Mouse (Mus musculus) frontal cortex, postnatal 36 days (tissue): ENCODE results near the gene Ccdc51.

Experiments used
- DNase-seq, 2 experiments: peaks; one replicate each; pipeline ENCODE4 v3.0.0; 2022; ENCODE audit warnings: low spot score in 2 of 2

Ccdc51 gene

DNA sequence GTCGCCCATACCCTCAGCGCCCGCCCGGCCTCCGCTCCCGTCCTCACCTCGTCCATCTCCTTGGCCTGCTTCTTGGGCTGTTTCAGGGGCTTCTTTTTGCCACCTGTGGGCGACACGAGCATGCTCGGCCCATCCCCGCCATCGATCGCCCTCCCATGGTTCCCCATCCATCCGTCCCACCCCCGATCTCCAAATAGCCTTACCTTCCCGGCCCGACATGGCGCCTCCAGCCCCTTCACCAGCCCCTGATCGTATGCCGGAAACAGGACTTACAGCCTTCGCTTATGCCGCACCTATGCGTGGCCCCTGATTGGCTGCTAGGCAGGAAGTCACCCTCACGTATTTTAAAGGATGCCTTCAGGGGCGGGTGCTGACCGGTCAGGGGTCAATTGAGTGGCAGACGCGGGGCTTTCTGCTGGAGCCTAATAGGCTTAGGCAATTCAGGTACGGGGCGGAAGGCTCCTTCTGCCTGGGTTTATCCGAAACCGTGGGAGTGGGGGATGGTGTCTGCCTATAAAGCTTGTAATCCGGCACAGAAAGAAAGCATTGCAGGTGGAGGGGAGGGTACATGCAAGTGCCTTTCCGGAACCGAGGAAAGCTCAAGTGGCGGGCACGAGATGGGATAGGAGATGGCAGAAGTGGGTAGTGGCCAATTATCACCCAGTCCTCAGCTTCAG lies at the start of gene Ccdc51, which contains the start of gene Tma7:
Ccdc51 (plus strand) TSS at position 370 of the 677 bp plus-strand sequence.
Tma7 (minus strand) TSS at position 464 of the 677 bp plus-strand sequence.
- peak; percentile 89 to 92 for DNase-seq

DNA sequence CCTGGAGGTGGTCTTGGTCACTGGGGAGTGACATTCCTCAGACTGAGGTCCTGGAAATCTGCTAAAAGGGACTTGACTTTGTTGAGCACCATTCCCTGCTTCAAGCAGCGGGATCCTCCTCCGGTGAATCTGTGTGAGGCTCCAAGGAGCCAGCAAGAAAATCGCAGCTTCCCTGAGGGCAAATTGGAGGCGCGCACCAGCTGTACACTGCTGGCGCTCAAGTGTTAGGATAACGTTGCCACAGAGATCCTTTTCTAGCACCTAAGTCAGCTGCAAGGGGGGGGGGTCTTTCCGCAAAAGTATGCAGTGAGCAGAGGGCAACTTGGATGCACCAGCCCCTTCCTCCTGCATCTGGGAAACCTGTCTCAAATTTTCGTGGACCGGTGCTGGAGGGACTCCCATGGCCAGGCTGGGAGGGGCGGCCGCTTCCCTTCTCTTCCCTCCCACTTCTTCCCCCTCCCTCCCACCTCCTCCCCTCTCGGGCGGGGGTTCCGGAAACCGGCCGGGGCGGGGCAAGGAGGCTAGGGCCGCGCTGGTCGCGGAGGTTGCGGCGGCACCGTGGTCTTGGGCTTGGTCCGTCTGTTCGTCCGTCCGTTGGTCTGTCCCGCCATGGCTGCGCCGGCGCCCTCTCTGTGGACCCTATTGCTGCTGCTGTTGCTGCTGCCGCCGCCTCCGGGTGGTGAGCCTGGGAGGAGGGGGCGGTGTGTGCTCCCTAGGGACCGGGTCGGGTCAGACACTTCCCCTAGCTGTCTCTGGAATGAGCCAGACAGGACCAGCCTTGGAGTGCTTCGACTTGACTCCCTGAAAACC lies 44.0 kb upstream of the Ccdc51 start, which contains the start of gene Shisa5:
Shisa5 (plus strand) TSS at position 480 of the 810 bp plus-strand sequence.
- DNase-seq, result no peak

DNA sequence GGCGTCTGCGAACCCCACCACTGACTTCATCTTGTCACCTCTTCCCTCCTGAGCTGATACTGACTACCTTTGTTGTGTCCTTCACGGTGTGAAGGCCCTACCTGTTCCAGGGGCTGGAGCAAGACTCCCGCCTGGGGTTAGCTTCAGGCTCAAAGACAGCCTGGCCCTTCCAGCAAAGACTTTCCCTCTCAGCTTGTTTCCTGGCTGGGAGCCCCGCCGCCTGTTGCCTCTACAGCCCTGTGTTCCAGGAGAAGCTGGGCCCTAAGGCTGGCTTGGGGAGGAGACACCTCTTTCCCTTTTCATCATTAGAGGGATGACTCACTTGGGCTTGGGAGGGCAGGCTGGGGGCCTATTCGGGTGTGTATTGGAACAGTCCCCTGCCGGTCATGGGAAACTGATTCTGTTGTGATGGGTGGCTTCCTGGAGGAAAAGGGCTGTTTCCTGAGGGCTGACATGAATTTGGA lies 43.4 kb upstream of the Ccdc51 start:
- no peak for DNase-seq

DNA sequence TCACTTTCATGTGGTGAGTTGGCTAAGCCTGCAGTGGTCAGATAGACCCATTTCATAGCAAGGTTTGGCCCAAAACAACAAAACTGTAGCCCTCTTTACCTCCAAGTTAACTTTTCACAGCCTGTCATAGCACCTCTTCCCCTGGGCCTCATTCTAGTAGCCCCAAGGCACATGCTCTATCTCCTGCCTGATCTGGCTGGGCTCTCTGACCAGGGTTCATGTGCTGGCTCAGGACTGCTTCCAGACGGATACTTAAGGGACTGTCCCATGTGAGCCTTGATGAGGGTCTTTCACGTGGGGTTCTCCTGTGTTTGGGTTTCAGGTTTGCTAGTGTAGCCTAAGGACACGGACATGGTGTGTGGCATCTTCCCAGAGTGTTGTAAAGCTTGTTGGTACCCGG lies 42.6 kb upstream of the Ccdc51 start:
- no peak for DNase-seq

DNA sequence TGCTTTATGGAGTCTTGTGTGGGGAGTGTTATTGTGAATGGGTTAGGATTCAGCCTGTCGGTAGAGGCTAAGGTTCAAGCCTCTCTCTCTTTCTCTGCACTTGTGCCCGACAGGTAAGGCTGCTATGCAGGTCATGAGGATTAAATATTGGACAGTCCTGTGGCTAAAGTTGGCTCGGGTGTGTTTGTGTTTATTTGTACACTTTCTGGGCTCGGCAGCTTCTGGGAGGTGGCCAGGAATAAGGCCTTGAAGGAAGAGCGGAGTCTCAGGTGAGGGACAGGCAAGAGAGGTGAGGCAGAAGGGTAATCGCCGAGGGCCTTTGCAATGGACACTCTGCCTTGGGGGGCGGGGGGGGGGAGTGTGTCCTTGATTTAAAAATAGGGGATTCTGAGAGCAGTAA lies 42.1 kb upstream of the Ccdc51 start:
- no peak for DNase-seq

DNA sequence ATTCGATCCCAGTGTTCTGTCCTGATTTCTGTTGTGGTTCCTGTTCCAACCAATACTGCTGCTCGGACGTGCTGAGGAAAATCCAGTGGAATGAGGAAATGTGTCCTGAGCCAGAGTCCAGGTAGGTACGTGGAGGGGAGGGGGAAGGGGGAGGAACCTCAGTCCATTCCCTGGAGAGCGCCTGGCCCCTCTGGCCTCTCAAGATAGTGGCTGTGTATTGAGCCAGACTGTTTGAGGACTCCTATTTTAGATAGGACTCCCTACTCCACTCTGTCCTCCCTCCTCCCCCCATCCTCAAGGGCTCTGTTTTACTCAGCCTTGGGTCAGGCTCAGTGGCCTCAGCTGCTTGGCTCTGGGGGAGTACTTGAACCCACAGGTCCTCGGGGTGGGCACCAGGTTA lies 41.4 kb upstream of the Ccdc51 start:
- DNase-seq, result no peak

DNA sequence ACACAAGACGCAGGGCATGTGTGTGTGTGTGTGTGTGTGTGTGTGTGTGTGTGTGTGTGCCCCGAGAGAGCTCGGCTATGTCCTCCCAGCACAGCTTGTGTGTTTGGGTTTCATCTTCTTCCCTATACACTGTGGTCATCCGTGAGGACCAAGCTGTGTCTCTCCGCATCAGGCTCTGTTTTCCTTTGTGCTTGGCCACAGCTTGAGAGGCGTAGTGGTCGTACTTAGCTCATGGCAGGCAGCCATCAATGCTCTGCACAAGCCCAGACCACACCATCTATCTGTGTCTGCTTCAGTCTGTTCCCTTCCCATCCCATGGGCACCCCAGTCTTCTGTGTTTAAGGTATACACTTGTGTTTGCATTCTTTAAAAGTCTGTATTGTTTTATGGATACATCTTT lies 40.9 kb upstream of the Ccdc51 start:
- DNase-seq, result no peak

DNA sequence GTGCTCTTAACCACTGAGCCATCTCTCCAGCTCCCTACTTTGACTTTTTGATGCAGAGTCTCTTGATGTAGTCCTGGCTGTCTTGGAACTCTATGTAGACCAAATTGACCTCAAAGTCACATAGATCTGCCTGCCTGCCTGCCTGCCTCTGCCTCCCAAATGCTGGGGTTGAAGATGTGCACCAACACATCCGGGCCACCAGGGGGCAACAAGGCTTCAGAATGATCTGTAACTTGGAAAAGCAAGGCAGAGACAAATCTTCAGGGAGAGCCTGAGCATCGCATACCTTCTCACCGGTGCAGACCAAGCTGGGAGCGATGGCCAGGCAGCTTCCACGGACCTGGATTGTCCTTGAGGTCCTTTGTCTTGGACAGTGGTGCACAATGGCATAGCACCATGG lies 36.0 kb upstream of the Ccdc51 start:
- DNase-seq, result peak in 1 of 2 experiments; percentile 16

DNA sequence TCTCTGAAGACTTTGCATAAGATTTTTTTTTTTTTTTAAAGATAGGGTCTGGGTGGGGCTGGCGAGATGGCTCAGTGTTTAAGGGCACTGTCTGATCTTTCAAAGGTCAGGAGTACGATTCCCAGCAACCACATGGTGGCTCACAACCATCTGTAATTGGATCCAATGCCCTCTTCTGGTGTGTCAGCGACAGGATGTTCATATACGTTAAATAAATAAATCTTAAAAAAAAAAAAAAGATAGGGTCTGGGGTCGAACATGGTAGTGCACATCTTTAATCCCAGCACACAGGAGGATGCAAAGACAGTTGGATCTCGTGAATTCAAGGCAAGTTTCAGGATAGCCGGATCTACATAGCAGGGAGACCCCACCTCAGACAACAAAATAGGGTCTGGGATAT lies 33.0 kb upstream of the Ccdc51 start:
- no peak for DNase-seq

DNA sequence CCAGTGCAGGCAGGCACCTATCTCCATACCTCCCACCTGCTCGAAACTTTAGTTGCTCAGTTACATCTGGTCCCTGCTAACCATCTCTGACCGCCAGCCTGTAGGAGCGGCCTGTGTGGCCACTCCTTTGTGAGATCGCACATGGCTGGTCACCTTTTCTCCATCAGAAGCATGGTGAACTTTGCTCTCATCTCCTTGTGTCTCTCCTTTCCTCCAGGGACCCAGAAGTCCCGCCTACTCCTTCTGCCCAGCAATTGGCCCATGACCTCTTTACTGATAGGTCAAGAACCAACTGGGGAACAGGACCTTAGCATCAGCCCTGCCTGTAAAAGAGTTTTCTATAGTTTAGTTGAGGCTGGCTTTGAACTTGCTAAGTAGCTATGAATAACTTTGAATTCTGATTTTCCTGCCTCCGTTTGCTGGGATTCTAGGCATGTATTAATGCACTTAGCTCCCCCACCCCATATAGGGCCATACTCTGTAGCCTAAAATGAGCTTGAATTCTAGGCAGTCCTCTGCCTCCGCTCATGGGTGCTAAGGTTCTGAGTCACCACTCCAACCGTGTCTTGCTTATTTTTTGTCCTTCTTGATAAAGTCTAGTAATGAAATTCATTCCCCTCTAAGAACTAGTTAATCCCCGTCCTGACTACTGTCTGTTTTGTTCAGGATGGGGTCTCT lies 32.2 kb upstream of the Ccdc51 start:
- DNase-seq, result no peak

DNA sequence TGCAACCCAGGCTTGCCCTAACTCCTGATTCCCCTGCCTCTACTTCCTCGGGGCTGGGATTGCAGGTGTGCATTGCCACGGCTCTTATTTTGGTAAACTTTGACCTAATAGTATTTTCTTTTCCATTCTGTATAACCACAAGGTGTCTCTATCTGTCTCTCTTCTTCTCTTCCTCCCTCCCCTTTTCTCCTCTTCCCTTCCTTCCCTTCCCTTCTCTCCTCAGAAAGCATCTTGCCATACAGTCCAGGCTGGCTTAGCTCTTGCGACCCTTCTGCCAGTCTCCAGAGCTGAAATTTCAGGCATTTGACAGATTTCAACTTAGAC lies 31.7 kb upstream of the Ccdc51 start:
- DNase-seq, result no peak

DNA sequence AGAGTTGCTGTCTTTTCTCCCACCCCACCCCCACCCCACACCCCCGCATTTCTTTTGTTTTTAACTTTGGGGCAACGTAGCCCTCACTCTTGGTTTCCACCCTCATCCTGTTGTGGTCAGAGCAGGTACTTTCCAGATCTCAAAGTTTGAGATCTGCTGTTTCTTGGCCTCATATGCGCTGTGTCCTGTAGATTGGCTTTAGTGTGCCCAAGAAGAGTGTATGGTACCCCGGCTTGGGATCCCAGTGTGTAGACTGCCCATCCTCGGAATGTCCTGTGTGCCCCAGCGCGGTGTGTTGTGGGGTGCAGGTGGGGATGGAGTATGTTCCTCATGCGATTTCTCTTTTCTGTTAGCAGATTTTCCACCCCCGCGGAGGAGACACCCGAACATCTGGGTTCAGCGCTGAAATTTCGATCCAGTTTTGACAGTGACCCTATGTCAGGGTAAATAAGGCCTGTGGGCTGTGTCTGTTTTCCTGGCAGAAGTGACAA lies 31.2 kb upstream of the Ccdc51 start:
- no peak for DNase-seq

DNA sequence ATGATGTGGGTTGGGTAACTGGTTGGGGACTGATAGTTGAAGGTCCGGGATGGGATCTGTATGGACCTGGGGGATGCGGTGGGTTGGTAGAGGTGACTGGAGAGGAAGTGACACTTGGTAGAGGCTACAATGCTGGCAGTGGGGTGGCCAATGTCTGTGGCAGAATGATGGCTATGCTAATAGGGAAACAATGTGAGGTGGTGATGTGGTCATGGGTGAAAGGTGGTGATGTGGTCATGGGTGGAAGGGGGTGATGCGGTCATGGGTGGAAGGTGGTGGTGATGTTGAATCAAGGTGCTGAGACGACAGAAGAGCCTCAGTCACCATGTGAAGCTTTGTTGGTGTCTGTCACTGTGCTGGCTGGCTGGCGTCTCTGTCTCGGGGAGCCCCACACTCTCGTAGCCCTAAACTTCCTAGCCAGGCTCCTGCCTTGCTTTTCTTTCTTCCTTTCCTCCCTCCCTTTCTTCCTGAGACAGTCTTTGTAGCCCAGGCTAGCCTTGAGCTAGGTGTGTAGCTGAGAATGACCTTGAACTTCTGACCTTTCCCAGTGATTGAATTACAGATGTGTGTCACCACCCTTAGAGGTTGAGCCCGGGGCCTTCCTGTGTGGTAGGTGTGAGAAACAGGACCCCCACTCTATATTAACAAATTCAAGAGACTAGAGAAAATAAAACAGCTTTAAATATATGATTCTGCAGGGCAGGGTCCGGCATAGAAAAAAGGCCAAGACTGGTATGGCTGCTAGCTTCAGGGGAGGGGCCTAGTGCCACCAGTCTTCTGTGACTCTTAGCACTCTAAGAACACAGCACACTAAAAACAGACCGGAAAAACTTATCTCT lies 30.4 kb upstream of the Ccdc51 start:
- no peak for DNase-seq

DNA sequence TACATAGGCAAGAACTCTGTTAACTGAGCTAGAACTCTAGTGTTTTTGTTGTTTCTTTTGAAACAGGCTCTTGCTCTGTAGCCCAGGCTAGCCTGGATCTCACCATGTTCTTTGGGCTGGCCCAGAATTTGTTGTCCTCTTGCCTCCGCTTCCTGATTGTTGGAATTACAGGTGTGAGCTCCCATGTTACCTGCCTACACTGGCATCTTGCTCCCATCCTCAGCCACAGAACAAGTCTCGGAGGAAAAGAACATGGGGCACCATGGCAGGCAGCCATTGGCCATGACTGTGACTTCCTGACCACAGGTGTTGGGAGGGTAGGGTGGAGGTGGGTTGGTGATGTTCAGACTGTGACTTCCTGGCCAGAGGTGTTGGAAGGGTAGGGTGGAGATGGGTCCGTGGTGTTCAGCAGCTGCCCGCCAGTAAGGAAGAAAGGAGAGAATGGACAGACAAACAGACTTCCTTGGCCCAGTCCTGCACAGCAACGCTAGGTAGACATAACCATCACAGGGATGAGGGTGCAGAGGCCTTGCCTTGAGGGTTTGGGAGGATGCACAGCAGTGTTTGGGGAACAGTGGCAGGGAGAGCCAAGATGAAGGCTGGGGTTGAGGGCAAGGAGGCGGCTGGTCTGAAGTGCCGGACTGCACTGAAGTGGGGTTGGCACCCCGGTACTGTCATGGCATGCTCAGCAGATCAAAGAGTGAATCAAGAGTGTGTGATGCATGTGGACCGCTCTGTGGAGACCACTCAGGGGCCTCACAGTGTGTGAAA lies 29.6 kb upstream of the Ccdc51 start:
- DNase-seq, result no peak

DNA sequence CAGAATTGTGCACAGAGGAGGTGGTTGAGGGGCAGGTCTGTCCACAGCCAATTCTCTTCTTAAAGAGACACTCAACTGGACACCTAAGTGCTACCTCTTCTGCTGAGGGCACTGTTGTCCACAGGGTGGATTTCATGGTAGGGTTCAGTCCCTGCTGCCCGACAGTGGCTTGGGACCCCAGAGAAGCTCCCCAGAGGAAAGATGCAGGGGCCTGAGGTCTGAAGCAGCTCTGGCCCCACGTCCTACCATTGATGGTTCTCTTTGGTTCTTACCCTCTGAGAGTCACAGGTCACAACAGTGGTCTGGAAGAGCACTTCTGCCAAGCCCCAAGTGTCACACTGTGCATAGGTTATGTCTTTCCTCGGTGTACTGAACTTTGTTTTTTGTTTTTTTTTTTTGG lies 28.9 kb upstream of the Ccdc51 start:
- no peak for DNase-seq

DNA sequence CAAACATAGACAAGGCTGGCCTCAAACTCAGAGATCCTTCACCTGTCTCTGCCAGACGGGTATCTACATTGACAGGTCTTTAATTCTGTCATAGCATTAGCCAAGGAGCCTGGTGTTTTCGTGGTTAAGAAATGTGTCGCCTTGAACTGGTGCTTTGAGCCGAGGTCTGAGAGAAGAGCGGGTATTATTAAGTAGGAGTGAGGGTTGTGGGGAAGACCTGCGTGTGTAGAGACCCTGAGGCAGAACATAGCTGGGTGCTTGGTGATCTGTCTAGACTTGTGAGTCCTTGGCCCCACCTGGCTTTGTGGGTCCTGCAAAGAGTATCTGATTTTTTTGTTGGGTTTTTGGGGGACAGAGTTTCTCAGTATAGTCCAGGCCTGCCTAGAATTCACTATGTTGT lies 28.4 kb upstream of the Ccdc51 start:
- DNase-seq, result no peak

DNA sequence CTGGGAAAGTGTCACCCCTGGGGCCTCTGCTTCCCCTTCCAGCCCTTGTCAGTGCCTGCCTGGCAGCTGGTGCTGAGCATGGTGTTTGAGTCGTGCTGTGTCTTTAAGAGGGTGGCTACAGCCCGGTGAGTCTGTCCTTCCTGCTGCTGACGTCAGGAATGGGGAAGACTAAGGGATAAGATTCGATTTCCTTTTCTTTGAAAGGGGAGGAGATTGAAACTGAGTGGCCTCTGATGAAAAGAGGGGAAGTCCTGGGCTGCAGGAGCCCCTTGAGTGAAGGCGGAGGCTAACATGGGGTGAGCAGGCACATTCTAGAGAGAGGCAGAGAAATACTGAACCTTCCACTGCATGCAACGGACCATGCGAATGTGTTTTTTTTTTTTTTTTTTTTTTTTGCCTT lies 27.6 kb upstream of the Ccdc51 start:
- DNase-seq, result peak; percentile 75 to 86

DNA sequence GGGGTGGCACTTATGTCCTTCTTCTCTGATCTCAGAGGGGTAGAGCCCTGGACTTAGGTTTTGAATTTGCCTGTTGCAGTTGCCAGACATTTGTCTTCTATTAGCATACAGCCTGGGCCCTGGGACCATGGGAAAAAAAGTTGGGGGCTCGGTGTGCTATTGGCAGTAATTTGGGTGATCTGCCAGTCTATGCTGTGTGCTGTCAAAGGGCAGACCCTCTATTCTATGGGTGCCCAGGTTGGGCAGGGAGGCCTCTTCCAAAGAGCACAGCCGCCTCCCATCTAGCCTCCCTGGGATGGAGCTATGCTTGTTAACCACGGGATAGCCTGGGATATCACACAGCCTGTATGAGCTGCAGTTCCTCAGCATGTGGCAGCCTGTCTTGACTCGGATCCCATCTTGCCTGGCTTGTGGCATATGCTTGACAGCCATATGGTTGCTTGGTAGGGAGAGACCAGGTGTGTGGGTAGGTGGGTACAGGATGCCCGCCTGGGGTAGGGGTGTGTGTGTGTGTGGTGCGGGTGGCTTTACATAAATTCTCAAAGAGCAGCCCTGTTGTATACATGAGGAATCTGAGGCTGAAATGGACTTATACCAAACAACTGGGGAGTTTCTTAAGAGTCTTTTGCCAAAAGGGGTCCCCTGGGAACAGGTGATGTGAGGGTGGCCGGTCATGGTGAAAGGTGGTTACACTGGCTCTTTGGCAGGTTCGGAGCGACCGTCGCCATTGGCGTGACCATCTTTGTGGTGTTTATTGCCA lies 26.8 kb upstream of the Ccdc51 start:
- DNase-seq, result peak; percentile 21 to 33

DNA sequence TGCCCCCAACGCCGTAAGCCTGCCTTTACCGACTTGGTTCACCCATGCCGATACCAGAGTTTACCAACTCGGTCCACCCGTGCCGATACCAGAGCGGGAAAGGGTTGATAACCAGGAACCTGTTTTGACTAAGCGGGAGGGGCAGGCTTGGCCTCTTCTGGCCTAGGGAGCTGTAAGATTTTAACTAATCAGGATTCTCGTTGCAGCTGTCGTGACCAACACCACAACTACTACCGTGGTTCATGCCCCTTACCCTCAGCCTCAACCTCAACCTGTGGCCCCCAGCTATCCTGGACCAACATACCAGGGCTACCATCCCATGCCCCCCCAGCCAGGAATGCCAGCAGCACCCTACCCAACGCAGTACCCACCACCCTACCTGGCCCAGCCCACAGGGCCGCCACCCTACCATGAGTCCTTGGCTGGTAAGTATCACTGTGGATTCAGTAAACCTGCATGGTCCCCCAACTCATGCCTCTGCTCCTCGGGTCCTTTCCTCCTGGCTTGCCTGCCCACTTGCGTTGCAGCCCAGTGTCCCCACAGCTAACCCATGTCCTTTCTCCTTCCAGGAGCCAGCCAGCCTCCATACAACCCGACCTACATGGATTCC lies 26.1 kb upstream of the Ccdc51 start:
- DNase-seq, result no peak

DNA sequence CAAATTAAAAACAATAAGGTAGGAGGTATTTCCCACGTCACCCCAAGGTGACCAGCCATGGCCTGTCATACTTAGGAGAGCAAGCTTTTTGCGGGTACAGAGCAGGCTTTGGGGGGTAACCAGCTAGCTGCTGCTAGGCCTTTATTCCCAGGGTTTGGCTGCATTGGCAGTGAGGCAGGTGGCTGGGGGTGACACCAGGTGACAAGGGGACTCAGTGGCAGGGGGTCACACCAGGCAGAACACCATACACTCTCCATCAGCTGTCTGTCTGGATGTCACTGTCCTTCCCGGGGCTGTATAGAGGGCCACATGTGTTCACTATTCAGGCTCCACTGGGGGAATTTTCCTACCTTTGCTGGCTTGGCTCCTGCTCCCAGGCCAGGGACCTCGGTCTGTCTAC lies 25.4 kb upstream of the Ccdc51 start:
- no peak for DNase-seq
